Mouse (Mus musculus) lung, postnatal 10 days (tissue): ENCODE data around the gene Rab10.
"Not testable (repeated sequence)": the region's sequence is repeated elsewhere in the genome, so short reads cannot be mapped to it uniquely, and the experiment has no call there.

ENCODE experiments used
- DNase-seq: peaks from one replicate; pipeline ENCODE4 v3.0.0; 2021

Gene Rab10

GRCm38 (mm10) chr12:3309391-3310320 is at the start of gene Rab10:
TSS of gene Rab10 (minus strand) at chr12:3309969.
- peak; percentile 99 for DNase-seq

- peak; percentile 87 for DNase-seq
These were observed 49.5 kb upstream of the Rab10 start for GRCm38 (mm10) chr12:3359302-3359701.

GRCm38 (mm10) chr12:3356824-3357223 is 47.1 kb upstream of the Rab10 start:
- no peak for DNase-seq

- DNase-seq = no peak
These were observed 45.3 kb upstream of the Rab10 start for GRCm38 (mm10) chr12:3355068-3355467.

- no peak for DNase-seq
These were observed 42.4 kb upstream of the Rab10 start for GRCm38 (mm10) chr12:3352216-3352615.

GRCm38 (mm10) chr12:3350136-3350535 is 40.4 kb upstream of the Rab10 start:
- DNase-seq = no peak

- DNase-seq = no peak
These were observed 39.6 kb upstream of the Rab10 start for GRCm38 (mm10) chr12:3349387-3349786.

- DNase-seq = no peak
These were observed 37.9 kb upstream of the Rab10 start for GRCm38 (mm10) chr12:3347682-3348081.

- no peak for DNase-seq
These were observed 35.3 kb upstream of the Rab10 start for GRCm38 (mm10) chr12:3345038-3345437.

- no peak for DNase-seq
These were observed 34.4 kb upstream of the Rab10 start for GRCm38 (mm10) chr12:3344155-3344554.

GRCm38 (mm10) chr12:3338931-3339330 is 29.2 kb upstream of the Rab10 start:
- DNase-seq = no peak

- no peak for DNase-seq
These were observed 19.9 kb upstream of the Rab10 start for GRCm38 (mm10) chr12:3329677-3330076.

GRCm38 (mm10) chr12:3325232-3325631 is 15.5 kb upstream of the Rab10 start:
- DNase-seq = no peak

GRCm38 (mm10) chr12:3323241-3323640 is 13.5 kb upstream of the Rab10 start:
- no peak for DNase-seq

- peak; percentile 39 for DNase-seq
These were observed 9.6 kb upstream of the Rab10 start for GRCm38 (mm10) chr12:3319377-3319776.

GRCm38 (mm10) chr12:3316937-3317336 is 7.2 kb upstream of the Rab10 start:
- DNase-seq = no peak

- peak; percentile 27 for DNase-seq
These were observed 6.3 kb upstream of the Rab10 start for GRCm38 (mm10) chr12:3316083-3316482.

GRCm38 (mm10) chr12:3312886-3313285 is 3.1 kb upstream of the Rab10 start:
- DNase-seq = no peak

GRCm38 (mm10) chr12:3310321-3310692 is 538 bp upstream of the Rab10 start:
- DNase-seq = no peak

- peak; percentile 28 for DNase-seq
These were observed 1.1 kb downstream of the Rab10 start for GRCm38 (mm10) chr12:3308541-3309241.

- DNase-seq = no peak
These were observed 2.2 kb downstream of the Rab10 start for GRCm38 (mm10) chr12:3307587-3307986.

GRCm38 (mm10) chr12:3305238-3305637 is 4.5 kb downstream of the Rab10 start:
- DNase-seq = no peak

GRCm38 (mm10) chr12:3297622-3298021 is 12.1 kb downstream of the Rab10 start:
- DNase-seq = not testable (repeated sequence)

- DNase-seq = no peak
These were observed 13.7 kb downstream of the Rab10 start for GRCm38 (mm10) chr12:3296056-3296455.
